Mouse (Mus musculus) ES-Bruce4 (cell line): Measurements from ENCODE around the gene Ago4. TPM values are rescaled to one million over a fixed set of nuclear protein-coding genes. Genes with fewer than 3 reads are reported as not detected.

Experiments used
- H3K27ac ChIP-seq: 2 replicates; pipeline ENCODE4 v1.5.1; 2012; ENCODE audit warnings: low read length, inconsistent platforms; ENCODE audit not compliant: insufficient read depth
- H3K27me3 ChIP-seq: 2 replicates; pipeline ENCODE4 v1.6.1; 2012; ENCODE audit warnings: mild to moderate bottlenecking, low read length, inconsistent platforms; ENCODE audit not compliant: control insufficient read depth, poor library complexity, insufficient read depth, severe bottlenecking
- H3K36me3 ChIP-seq: 2 replicates; pipeline ENCODE4 v1.6.1; 2012; ENCODE audit warnings: inconsistent platforms, mild to moderate bottlenecking, low read length, moderate library complexity; ENCODE audit not compliant: control insufficient read depth, poor library complexity, insufficient read depth, severe bottlenecking
- H3K4me1 ChIP-seq: one replicate; pipeline ENCODE4 v1.8.1; 2011; ENCODE audit warnings: low read length; ENCODE audit not compliant: control insufficient read depth, insufficient read depth
- H3K4me3 ChIP-seq: 2 replicates; pipeline ENCODE4 v1.5.1; 2011; ENCODE audit warnings: low read depth, mild to moderate bottlenecking, low read length
- H3K9ac ChIP-seq: 2 replicates; pipeline ENCODE4 v1.6.1; 2012; ENCODE audit warnings: low read depth, mild to moderate bottlenecking, inconsistent platforms; ENCODE audit not compliant: poor library complexity, severe bottlenecking
- H3K9me3 ChIP-seq: replicated peaks from 2 replicates; pipeline ENCODE4 v1.6.1; 2012; ENCODE audit warnings: mild to moderate bottlenecking, low read length, inconsistent platforms; ENCODE audit not compliant: control insufficient read depth, poor library complexity, insufficient read depth, severe bottlenecking
- CTCF ChIP-seq: IDR thresholded peaks from one replicate; pipeline ENCODE4 v1.8.1; 2011; ENCODE audit warnings: low read depth, low read length
- EP300 ChIP-seq: IDR thresholded peaks from 2 replicates; pipeline ENCODE4 v1.6.1; 2011; ENCODE audit warnings: low read depth, low read length; ENCODE audit not compliant: insufficient read depth
- POLR2A ChIP-seq: IDR thresholded peaks from one replicate; pipeline ENCODE4 v1.8.1; 2011; ENCODE audit warnings: low read length; ENCODE audit not compliant: insufficient read depth
- polyA plus RNA-seq: library from polyadenylated mRNA; stranded (reverse); fragments of >200 nt; gene quantifications from 2 replicates; pipeline ENCODE4 v1.2.4, GENCODE M21; 2011; ENCODE audit warnings: low read depth; ENCODE audit not compliant: missing spikeins, insufficient read depth, insufficient read length

The Ago4 gene
- polyA plus RNA-seq = 1.1 and 3.1 TPM in 2 replicates

- Histone ChIP-seq H3K36me3 (no peaks in the 10 kb centered on the region), H3K27me3 (no peaks in the 10 kb centered on the region), H3K27ac (no peak within 1 kb of the TSS), H3K4me3 (peak within 1 kb of the TSS; percentile 75), H3K9ac (peak within 1 kb of the TSS; percentile 92), H3K4me1 (no peaks in the 10 kb centered on the region), H3K9me3 (no peaks in the 10 kb centered on the region)
- TF ChIP-seq POLR2A = no peak
- no peak for TF ChIP-seq CTCF
- no peak for TF ChIP-seq EP300
Measured at GRCm38 (mm10) chr4:126532827-126533728, at the start of gene Ago4. Gene Ago4, minus strand, starts transcription at chr4:126533472.

GRCm38 (mm10) chr4:126579077-126579476 lies 45.8 kb upstream of the Ago4 start:
- peaks cover 8% of the 10 kb centered on the region for H3K9me3 ChIP-seq
- no peaks in the 10 kb centered on the region for H3K27me3 ChIP-seq
- no peaks in the 10 kb centered on the region for H3K4me1 ChIP-seq
- H3K4me3 ChIP-seq = no peak overlapping the region
- H3K36me3 ChIP-seq = peaks cover 50% of the 10 kb centered on the region
- no peak for TF ChIP-seq POLR2A
- no peak for TF ChIP-seq CTCF
- no peak for TF ChIP-seq EP300
- H3K27ac ChIP-seq = no peak overlapping the region
- H3K9ac ChIP-seq = no peak overlapping the region

GRCm38 (mm10) chr4:126577920-126578319 lies 44.6 kb upstream of the Ago4 start:
- H3K27me3 ChIP-seq = no peaks in the 10 kb centered on the region
- H3K9ac ChIP-seq = no peak overlapping the region
- H3K4me3 ChIP-seq = no peak overlapping the region
- TF ChIP-seq POLR2A (no peak), EP300 (no peak), CTCF (no peak)
- H3K4me1 ChIP-seq = no peaks in the 10 kb centered on the region
- H3K27ac ChIP-seq = no peak overlapping the region
- peaks cover 11% of the 10 kb centered on the region for H3K9me3 ChIP-seq
- H3K36me3 ChIP-seq = peaks cover 61% of the 10 kb centered on the region

DNA sequence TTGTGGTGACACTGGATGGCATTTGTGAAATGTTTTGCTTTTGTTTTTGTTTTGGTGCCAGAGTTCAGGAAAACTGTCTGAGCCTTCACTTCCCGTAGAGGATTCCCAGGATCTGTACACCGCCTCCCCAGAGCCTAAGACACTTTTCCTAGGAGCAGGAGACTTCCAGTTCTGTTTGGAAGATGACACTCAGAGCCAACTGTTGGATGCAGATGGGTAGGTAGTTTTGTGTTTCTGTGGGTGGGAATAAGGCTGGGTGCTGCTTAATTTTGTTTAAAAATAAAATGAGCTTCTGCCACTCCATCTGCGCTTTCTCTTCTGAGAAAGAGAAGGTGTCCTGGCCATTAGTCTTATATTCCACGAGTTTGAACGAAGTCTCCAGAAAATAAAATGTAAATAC lies 43.0 kb upstream of the Ago4 start:
- Histone ChIP-seq H3K4me3 (no peak overlapping the region), H3K36me3 (peaks cover 69% of the 10 kb centered on the region), H3K27me3 (no peaks in the 10 kb centered on the region), H3K9ac (no peak overlapping the region), H3K27ac (no peak overlapping the region), H3K9me3 (peaks cover 11% of the 10 kb centered on the region), H3K4me1 (no peaks in the 10 kb centered on the region)
- no peak for TF ChIP-seq EP300
- no peak for TF ChIP-seq POLR2A
- TF ChIP-seq CTCF = no peak

DNA sequence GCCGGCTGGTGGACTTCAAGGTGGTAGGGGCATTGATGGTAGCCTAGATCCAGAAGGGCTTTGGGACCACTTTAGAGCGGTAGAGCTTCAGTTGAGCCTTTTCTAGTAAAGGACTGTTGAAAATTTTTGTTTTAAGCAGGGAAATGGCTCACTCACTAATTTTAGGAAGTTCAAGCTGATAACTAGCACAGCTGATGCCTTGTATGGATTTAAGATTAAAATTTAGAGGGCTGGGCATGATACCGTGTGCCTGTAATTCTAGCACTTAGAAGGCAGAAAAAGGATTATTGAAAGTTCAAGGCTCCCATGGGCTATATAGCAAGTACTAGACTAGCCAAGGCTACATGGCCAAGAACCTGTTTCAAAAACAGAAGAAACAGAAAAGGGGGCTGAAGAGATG lies 36.5 kb upstream of the Ago4 start:
- Histone ChIP-seq H3K4me3 (no peak overlapping the region), H3K27ac (no peak overlapping the region), H3K9ac (no peak overlapping the region), H3K4me1 (no peaks in the 10 kb centered on the region), H3K36me3 (peaks cover 58% of the 10 kb centered on the region), H3K9me3 (peaks cover 11% of the 10 kb centered on the region), H3K27me3 (no peaks in the 10 kb centered on the region)
- TF ChIP-seq EP300 (no peak), CTCF (no peak), POLR2A (no peak)

DNA sequence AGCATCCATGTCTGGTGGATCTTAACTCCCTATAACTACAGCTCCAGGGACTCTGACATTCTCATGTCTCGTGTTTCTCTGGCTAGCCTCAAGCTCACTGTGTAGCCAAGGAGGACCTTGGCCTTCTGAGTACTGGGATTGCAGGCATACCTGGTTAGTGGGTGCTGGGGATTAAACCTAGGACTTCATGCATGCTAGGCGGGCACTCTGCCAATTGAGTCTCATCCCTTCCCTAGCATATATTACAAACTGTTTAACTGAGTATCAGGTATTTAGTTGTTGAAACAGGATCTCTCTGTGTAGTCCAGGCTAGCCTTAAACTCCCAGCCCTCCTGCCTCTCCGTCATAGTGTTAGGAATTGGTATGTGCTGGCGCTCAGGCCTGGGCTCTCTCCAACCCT lies 34.0 kb upstream of the Ago4 start:
- no peak for TF ChIP-seq CTCF
- TF ChIP-seq POLR2A = no peak
- no peak for TF ChIP-seq EP300
- H3K27me3 ChIP-seq = no peaks in the 10 kb centered on the region
- H3K27ac ChIP-seq = no peak overlapping the region
- no peak overlapping the region for H3K4me3 ChIP-seq
- no peaks in the 10 kb centered on the region for H3K9me3 ChIP-seq
- no peaks in the 10 kb centered on the region for H3K4me1 ChIP-seq
- H3K9ac ChIP-seq = no peak overlapping the region
- peaks cover 34% of the 10 kb centered on the region for H3K36me3 ChIP-seq
